In the genomic region with DNA sequence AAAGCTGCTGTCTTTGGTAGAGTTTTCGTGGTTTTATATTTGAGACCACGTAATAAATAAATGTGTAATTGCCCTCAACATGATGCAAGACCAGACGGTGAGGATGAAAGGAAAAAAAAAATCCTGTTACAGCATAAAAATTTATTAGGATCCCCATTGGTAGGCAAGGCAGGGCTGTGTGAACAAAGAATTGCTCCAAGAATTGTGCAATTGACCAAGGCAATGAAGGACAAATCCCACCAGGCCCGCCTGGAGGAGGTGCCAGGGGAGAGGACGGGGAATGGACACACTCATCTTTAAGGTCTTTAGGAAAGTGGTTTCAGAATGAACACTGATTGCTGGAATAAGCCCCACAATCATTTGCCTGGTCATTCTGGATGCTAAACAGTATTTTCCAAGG, we compare ENCODE assay signal across 25 mouse cellular contexts.
DNase-seq lines count a peak whose midpoint lies in the region; ATAC-seq and TF ChIP-seq lines count a peak whose summit lies in the region.
"Had no signal": no experiment of that assay in that cellular context is flagged by ENCODE, and none has a peak within 500 bp of the region (broad histone marks: within the 10 kb centered on the region; RNA-seq: fewer than 3 reads in every experiment).

No protein-coding gene starts in this region.

- no peak overlapping the region for H3K9ac ChIP-seq in hindbrain, embryonic 13.5 days
- H3K9ac ChIP-seq in hindbrain, postnatal 0 days (replicated peaks; ENCODE audit: low read length), result no peak overlapping the region
- no peak overlapping the region for H3K9ac ChIP-seq in neural tube, embryonic 14.5 days (replicated peaks; ENCODE audit: low read depth, low read length)
- H3K9ac ChIP-seq: embryonic facial prominence, embryonic 15.5 days; liver, embryonic 12.5 days; neural tube, embryonic 12.5 days had no signal

- no peak overlapping the region for H3K4me3 ChIP-seq in gastrocnemius, adult 2 months
- H3K4me3 ChIP-seq in hindbrain, embryonic 13.5 days, result no peak overlapping the region
- no peak overlapping the region for H3K4me3 ChIP-seq in hindbrain, postnatal 0 days (ENCODE audit: low read length)
- H3K4me3 ChIP-seq in neural tube, embryonic 14.5 days (ENCODE audit: low read depth, low read length), result no peak overlapping the region
- H3K4me3 ChIP-seq: embryonic facial prominence, embryonic 15.5 days; left cerebral cortex, adult 2 months; liver, embryonic 12.5 days; midbrain, embryonic 10.5 days; neural tube, embryonic 12.5 days had no signal

- H3K9me3 ChIP-seq in hindbrain, embryonic 13.5 days, result no peaks in the 10 kb centered on the region
- no peaks in the 10 kb centered on the region for H3K9me3 ChIP-seq in hindbrain, postnatal 0 days (ENCODE audit: low read length)
- no peaks in the 10 kb centered on the region for H3K9me3 ChIP-seq in neural tube, embryonic 14.5 days (ENCODE audit: control insufficient read depth, low read length)
- H3K9me3 ChIP-seq: embryonic facial prominence, embryonic 15.5 days; liver, embryonic 12.5 days; midbrain, embryonic 10.5 days; neural tube, embryonic 12.5 days had no signal

- intact Hi-C loops in gastrocnemius, adult 2 months (cut with DNase I), result no loop called here

- ATAC-seq in hindbrain, embryonic 13.5 days (ENCODE audit: low FRiP score), result no peak
- ATAC-seq in hindbrain, postnatal 0 days, result no peak
- no peak for ATAC-seq in neural tube, embryonic 14.5 days (ENCODE audit: low read depth)
- ATAC-seq in inflammation-experienced regulatory T-cells, adult 6 months, result no peak
- ATAC-seq: intestine, embryonic 16.5 days; liver, embryonic 12.5 days had no signal

- H3K36me3 ChIP-seq in hindbrain, embryonic 13.5 days, result no peaks in the 10 kb centered on the region
- no peaks in the 10 kb centered on the region for H3K36me3 ChIP-seq in hindbrain, postnatal 0 days (ENCODE audit: insufficient read depth, low read length)
- no peaks in the 10 kb centered on the region for H3K36me3 ChIP-seq in neural tube, embryonic 14.5 days (ENCODE audit: control insufficient read depth, insufficient read depth, low read length)
- H3K36me3 ChIP-seq: embryonic facial prominence, embryonic 15.5 days; liver, embryonic 12.5 days; midbrain, embryonic 10.5 days; neural tube, embryonic 12.5 days had no signal

- H3K4me2 ChIP-seq in hindbrain, embryonic 13.5 days, result no peak overlapping the region
- H3K4me2 ChIP-seq in hindbrain, postnatal 0 days (ENCODE audit: low read depth, low read length), result no peak overlapping the region
- H3K4me2 ChIP-seq in neural tube, embryonic 14.5 days (ENCODE audit: low read depth, low read length), result no peak overlapping the region
- H3K4me2 ChIP-seq: embryonic facial prominence, embryonic 15.5 days; heart, embryonic 11.5 days; liver, embryonic 12.5 days; neural tube, embryonic 12.5 days had no signal

- H3K27ac ChIP-seq in gastrocnemius, adult 2 months, result peak overlapping the region; percentile 6
- peak overlapping the region; percentile 62; the same call in 1 of the 2 replicates for H3K27ac ChIP-seq in hindbrain, embryonic 13.5 days
- H3K27ac ChIP-seq in hindbrain, postnatal 0 days, result no peak overlapping the region
- 0 out of 2 replicates have a peak overlapping the region, but pooled peaks have one; percentile 10 for H3K27ac ChIP-seq in neural tube, embryonic 14.5 days (ENCODE audit: low read depth, low read length)
- H3K27ac ChIP-seq: embryonic facial prominence, embryonic 15.5 days; left cerebral cortex, adult 2 months; liver, embryonic 12.5 days; macrophage; midbrain, embryonic 10.5 days; neural tube, embryonic 12.5 days had no signal

- peak; percentile 52 for DNase-seq in gastrocnemius, adult 2 months
- DNase-seq in gastrocnemius, adult 8-10 months (ENCODE audit: low spot score in 2 of 2), result no peak
- no peak for DNase-seq in hindbrain, postnatal 0 days (ENCODE audit: low spot score)
- no peak for DNase-seq in neural tube, embryonic 10.5 days (ENCODE audit: extremely low spot score, low spot score)
- DNase-seq in lung, postnatal 36 days, result peak; percentile 23
- DNase-seq: adrenal gland, postnatal 25 days; cerebellum, adult 11-12 months; cerebellum, postnatal 14 days; gastrocnemius, postnatal 10 days; kidney, postnatal 36 days; left cerebral cortex, postnatal 4 days; spleen, adult 18-20 months; thymus, adult 18-20 months; thymus, postnatal 4 days had no signal

- peaks cover 47% of the 10 kb centered on the region for H3K4me1 ChIP-seq in hindbrain, embryonic 13.5 days (replicated peaks)
- H3K4me1 ChIP-seq in hindbrain, postnatal 0 days (ENCODE audit: insufficient read depth, low read length), result peaks cover 4% of the 10 kb centered on the region; the same call in 1 of the 2 replicates
- H3K4me1 ChIP-seq in neural tube, embryonic 14.5 days (ENCODE audit: control insufficient read depth, insufficient read depth, low read length), result peaks cover 32% of the 10 kb centered on the region

- no peaks in the 10 kb centered on the region for H3K27me3 ChIP-seq in hindbrain, embryonic 13.5 days
- no peaks in the 10 kb centered on the region for H3K27me3 ChIP-seq in hindbrain, postnatal 0 days (ENCODE audit: insufficient read depth, low read length)
- no peaks in the 10 kb centered on the region for H3K27me3 ChIP-seq in neural tube, embryonic 14.5 days (ENCODE audit: control insufficient read depth, insufficient read depth, low read length)
- H3K27me3 ChIP-seq: embryonic facial prominence, embryonic 15.5 days; liver, embryonic 12.5 days; neural tube, embryonic 12.5 days had no signal

- no peak for TF ChIP-seq CTCF in gastrocnemius, adult 2 months (IDR thresholded peaks at IDR 0.05)
- TF ChIP-seq CTCF in hindbrain, postnatal 0 days (IDR thresholded peaks at IDR 0.05; ENCODE audit: low read depth), result no peak

- 62% methylated on average over 5 of the region's 5 CpGs for WGBS in hindbrain, embryonic 13.5 days
- WGBS in hindbrain, postnatal 0 days, result 63% methylated on average over 5 of the region's 5 CpGs
- WGBS in neural tube, embryonic 14.5 days, result 41% methylated on average over 5 of the region's 5 CpGs

Comparison
In these comparisons a context has a peak if more than half of its experiments do, and no peak if none do; other contexts are left out.
1. DNase-seq: peak in gastrocnemius, adult 2 months (single experiment) and lung, postnatal 36 days (single experiment); none in gastrocnemius, adult 8-10 months (0 of 2), hindbrain, postnatal 0 days (single experiment) and neural tube, embryonic 10.5 days (single experiment).